Mouse (Mus musculus): Measurements from ENCODE around the gene Scgb2b26.
"Not testable (repeated sequence)": the region's sequence is repeated elsewhere in the genome, so short reads cannot be mapped to it uniquely, and the experiment has no call there.

Scgb2b26 gene

DNA sequence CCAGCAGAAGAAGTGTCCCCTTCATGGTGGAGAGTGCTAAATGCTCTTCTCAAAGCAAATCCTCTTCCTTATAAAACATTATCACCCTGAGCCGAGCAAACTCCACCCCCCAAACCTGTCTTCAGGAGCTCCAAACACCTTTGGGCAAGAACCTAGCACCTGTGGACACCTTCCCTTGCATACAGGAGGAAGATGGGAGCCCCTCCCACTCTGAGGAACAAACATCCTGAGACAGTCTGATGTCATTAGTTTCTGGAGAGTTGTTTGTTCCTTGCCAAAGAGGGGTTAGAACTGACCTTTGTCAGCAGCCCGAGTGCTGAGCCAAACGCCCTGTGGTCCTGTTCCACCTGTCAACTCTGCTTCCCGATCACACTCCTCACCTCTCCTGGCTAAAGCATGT is at the start of gene Scgb2b26:
TSS of gene Scgb2b26 (minus strand) at position 101 of the 400 bp plus-strand sequence.
- no peak for DNase-seq (ENCODE audit: low read depth in 1 of 2, low spot score in 2 of 2)

DNA sequence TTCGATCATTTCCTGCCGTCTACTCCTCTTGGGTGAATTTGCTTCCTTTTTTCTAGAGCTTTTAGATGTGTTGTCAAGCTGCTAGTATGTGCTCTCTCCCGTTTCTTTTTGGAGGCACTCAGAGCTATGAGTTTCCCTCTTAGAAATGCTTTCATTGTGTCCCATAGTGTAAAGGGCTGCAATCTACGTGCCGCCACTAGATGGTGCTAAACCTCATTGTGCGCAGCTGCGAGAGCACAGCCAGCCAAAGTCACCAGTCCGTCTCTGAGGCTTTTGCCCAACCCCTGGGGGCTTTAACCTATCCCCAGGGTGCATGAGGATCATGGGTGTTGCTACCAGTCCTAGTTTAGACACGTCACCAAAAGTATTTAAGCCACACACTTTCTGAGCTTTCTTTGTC is 37.4 kb upstream of the Scgb2b26 start:
- DNase-seq (ENCODE audit: low read depth in 1 of 2, low spot score in 2 of 2), result not testable (repeated sequence)

DNA sequence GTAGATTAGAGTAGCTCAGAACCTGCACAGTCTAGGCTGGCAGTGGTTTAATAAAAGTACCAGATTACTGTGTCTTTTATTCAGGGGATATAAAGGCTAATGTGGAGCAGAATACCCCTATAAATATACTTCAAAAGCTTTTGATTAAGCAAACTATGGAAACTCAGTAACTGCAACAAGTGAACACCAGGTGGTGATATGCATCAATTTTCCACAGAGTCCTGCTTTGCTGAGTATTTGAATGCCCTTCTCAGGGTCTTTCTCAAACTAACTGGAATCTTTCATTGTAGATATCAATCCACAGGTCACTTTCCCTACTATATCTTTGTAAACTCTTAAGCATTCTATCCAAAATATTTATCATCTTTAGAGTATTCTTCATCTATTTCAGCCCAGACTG is 41.9 kb downstream of the Scgb2b26 start:
- DNase-seq (ENCODE audit: low read depth in 1 of 2, low spot score in 2 of 2), result no peak

DNA sequence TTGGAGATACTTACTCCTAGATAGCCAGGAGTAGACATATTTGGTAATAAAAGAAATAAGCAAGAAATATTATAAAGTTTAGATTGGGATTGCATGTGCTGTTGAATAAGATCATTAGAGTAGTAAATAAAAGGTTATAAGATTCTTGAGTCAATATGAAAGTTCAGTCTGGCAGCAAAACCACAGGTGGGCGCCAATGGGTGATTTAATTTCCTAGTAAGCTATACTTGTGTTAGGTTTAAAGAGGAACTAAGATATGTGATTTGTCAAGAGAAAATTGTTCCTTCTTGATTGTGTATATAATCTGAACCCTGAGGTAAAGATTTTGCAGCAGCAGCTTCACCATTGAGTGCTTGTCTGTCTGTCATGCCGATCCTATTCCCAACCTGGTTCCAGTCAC is 44.0 kb downstream of the Scgb2b26 start:
- no peak for DNase-seq (ENCODE audit: low read depth in 1 of 2, low spot score in 2 of 2)

DNA sequence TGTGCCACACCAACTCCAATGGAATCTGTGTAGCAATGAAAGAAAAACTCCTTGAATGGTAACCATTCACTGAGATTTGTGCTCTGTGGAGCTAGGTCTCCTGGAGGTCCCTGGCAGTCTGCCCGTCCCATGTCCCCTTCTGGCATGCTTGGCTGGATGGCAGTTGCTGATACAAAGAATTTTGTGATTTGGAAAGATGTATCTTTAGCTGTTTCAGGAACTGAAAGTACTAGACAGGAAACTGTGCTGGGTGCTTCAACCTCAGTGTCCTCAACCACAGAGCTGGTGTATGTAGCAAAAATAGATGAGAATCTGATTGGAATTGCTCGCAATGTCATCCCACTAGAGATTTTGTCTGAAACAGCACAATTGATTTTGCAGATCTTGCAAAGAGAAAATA is 44.8 kb downstream of the Scgb2b26 start:
- DNase-seq (ENCODE audit: low read depth in 1 of 2, low spot score in 2 of 2), result no peak
